Mouse (Mus musculus) embryo, embryonic 10 days (tissue): ENCODE data around the gene Nampt.
"Not testable (repeated sequence)": the region's sequence is repeated elsewhere in the genome, so short reads cannot be mapped to it uniquely, and the experiment has no call there.

Experiments
- DNase-seq: peaks from one replicate; pipeline ENCODE4 v3.0.0-alpha.2; 2015; ENCODE audit warnings: low spot score

Gene Nampt

GRCm38 (mm10) chr12:32841442-32841900 lies 22.1 kb downstream of the Nampt start:
- no peak for DNase-seq

GRCm38 (mm10) chr12:32846325-32846724 lies 27.0 kb downstream of the Nampt start:
- DNase-seq, result no peak

GRCm38 (mm10) chr12:32853757-32854156 lies 34.4 kb downstream of the Nampt start:
- DNase-seq, result no peak

DNA sequence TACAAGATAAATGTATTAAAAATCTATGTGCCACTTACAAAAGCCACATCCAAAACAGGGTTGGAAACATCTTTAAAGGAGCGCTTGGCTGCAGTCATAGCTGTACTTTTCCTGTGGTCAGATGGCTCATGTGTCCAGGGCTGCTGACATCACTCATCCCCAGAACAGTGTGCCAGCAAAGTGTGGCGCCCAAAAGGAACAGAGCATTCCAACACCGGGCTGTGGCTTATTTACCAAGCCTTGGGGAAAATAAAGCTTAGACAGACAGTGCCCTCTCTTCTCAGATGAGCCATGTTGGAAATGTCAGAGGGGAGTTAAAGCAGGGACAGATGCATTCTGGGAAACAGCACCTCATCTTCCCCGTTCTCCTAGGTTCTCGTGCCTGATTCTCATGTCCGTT lies 35.5 kb downstream of the Nampt start:
- DNase-seq, result no peak

DNA sequence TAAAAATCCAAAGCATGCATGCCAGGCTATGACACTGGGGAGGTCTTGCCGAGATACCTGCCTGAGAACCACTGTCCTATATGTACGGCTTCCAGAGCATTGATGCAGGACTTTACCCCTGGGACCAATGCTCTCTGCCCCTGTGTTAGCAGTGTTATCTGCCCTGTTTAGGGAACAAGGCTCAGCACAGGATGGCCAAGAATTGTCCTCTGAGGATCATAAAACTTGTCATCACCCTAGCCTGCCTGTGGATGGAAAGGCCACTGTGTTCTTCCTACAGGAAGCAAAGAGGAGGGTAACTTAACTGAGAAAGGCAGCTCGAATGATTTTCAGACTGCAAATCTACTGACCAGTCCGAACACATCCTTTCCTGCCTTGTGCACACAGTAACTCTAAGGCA lies 36.1 kb downstream of the Nampt start:
- DNase-seq, result no peak

GRCm38 (mm10) chr12:32856707-32857511 lies 37.6 kb downstream of the Nampt start:
- DNase-seq, result no peak

DNA sequence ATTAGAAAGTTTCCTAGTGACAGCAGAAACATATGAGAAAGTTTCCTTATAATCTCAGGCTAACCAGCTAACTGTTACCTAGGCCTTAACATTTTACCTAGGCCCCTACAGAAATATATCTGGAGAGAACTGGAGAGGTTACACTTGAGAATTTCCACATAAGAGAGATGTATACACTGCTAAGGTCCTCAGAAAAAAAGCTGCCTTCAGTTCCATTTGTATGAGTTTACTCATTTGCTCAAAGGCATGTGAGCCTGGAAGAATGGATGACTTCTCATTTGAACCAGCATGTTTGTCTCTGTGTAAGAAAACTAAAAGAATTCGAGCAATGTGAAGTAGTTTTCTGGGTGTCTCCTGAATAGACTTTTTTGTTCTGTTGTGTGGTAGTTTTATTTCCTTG lies 39.1 kb downstream of the Nampt start:
- no peak for DNase-seq

- no peak for DNase-seq
Measured at GRCm38 (mm10) chr12:32860820-32861219, 41.5 kb downstream of the Nampt start.

GRCm38 (mm10) chr12:32870815-32871214 lies 51.5 kb downstream of the Nampt start:
- DNase-seq, result no peak

GRCm38 (mm10) chr12:32877500-32877899 lies 58.2 kb downstream of the Nampt start:
- DNase-seq, result no peak

GRCm38 (mm10) chr12:32877964-32878571 lies 58.7 kb downstream of the Nampt start:
- DNase-seq, result no peak

DNA sequence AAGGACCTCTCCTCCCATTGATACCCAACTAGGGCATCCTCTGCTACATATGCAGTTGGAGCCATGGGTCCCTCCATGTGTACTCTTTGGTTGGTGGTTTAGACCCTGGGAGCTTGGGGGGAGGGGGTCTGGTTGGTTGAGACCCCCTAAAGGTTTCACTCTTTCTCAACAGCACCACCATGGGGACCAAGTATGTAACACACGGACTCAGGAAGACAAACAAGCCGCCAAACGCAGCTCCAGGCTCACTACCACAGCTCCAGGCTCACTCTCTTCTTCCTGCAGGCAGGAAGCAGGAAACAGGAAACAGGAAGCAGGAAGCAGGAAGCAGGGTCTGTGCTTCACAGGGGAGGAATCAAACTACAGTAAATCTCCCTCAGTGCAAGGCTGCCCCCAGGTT lies 60.0 kb downstream of the Nampt start:
- DNase-seq, result no peak

DNA sequence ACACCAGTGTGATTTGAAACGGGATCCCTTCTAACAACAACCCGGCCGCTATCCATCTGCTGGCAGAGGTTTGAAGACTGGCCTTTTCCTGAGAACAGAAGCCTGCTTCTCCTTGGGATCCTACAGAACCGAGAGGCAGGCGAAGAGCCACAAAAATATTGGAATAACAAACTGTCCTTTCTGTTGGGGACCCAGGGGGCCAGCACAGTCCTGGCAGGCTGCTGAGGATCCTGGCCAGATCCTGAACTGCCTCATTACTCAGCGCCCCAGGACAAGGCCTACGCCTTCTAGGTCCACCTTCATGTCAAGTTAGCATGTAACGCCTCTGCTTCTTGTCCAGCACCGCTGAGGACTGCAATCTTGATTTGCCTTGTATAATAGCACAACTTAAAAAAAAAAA lies 65.0 kb downstream of the Nampt start:
- DNase-seq, result no peak

- DNase-seq, result no peak
Measured at GRCm38 (mm10) chr12:32885041-32885440, 65.7 kb downstream of the Nampt start.

- no peak for DNase-seq
Measured at GRCm38 (mm10) chr12:32886353-32886752, 67.0 kb downstream of the Nampt start.

GRCm38 (mm10) chr12:32888226-32888625 lies 68.9 kb downstream of the Nampt start:
- DNase-seq, result no peak

DNA sequence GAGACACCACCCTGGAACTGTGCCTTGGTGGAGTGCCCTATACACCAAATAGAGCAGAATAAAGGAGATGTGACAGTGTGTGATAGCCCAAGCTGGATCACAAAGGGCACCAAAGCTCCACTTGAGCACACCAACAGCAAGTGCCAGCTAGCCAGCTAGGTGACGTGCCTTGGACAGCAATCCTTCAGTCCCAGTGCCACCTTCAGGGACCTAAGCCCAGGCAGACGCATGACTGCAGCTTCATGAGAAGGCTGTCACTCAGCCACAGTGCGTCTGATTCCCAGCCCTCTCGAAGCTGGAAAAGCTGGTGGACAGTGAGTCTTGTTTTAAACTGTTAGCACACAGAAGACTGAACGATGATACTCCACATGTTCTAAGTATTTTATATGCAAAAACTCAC lies 70.5 kb downstream of the Nampt start:
- DNase-seq, result no peak

DNA sequence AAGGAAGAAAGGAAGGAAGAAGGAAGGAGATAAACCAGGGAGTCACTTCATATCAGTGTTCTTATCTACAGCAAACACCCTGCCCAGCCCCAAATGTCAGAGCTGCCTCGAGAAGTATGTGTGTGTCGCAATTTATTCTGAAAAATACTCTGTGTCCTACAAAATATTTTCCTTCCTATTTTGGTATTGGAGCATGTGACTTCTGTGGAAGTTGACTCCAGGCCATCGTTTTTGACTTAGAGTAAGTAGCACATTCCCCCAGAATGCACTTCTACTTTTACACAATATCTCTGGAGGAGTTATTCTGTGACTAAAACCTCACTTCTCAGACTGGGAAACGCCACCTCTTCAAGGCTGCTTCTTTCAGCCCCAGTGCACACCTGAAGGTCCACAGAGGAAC lies 71.1 kb downstream of the Nampt start:
- DNase-seq, result no peak

DNA sequence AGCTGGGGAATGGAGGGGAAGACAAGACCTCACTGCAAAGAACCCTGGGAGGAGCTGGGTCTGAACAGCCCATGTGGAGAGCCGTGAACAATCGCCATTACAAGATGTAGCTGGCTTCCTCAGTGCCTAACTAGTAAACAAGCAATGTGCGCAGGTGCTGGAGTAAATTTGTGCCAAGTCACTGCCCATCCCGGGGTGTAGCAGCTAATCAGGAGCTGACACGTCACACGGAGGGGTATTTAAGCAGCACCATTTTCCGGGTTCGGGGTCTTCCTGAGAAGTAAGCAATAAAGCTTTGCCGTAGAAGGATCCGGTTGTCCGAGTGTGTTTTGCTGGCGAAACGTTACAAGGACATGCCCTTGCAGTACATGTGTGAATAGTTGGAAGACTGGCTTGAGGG lies 71.9 kb downstream of the Nampt start:
- not testable (repeated sequence) for DNase-seq

GRCm38 (mm10) chr12:32893212-32893611 lies 73.9 kb downstream of the Nampt start:
- peak; percentile 66 for DNase-seq

DNA sequence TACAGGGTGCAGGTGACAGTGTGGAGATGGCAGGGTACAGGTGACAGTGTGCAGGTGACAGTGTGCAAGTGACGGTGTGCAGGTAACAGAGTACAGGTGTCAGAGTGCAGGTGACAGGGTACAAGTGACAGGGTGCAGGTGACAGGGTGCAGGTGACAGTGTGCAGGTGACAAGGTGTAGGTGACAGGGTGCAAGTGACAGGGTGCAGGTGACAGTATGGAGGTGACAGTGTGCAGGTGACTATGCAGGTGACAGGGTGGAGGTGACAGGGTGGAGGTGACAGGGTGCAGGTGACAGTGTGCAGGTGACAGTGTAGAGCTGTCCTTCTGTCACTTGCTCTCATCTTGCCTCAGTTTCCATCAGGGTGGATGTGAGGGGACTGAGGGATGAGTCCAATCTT lies 76.5 kb downstream of the Nampt start:
- no peak for DNase-seq

DNA sequence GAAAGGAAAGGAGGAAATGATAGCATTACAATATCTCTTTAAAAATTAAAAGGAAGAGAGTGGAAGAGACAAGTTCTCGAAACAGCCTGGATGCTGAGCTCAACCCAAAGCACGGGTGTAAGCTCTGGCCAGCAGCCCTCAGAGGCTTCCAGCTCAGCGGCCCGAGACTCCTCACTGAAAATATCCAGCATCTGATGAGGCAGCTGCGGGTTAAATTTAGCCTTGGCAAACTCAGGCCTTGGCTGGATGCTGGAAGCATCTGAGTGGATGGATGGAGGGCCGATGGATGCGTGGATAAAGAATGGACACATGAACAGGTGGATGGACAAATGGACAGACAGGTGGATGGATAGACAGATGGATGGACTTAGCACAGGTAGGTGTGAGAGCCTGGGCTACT lies 77.2 kb downstream of the Nampt start:
- no peak for DNase-seq

GRCm38 (mm10) chr12:32897199-32898120 lies 78.1 kb downstream of the Nampt start:
- DNase-seq, result peak; percentile 94
